ENCODE assay signal across 8 mouse cellular contexts in genomic region chr1:193255488-193256288, GRCm38 (mm10). TPM values are rescaled to one million over a fixed set of nuclear protein-coding genes. Genes with fewer than 3 reads are reported as not detected.
DNase-seq lines count a peak whose midpoint lies in the region; ATAC-seq and TF ChIP-seq lines count a peak whose summit lies in the region.

No protein-coding gene starts in this region.

- peak; percentile 49 for ATAC-seq in limb, embryonic 13.5 days (ENCODE audit: low FRiP score, low read depth)
- ATAC-seq in midbrain, embryonic 16.5 days: peak; percentile 58; the same call in 1 of the 2 replicates

- no peaks in the 10 kb centered on the region for H3K36me3 ChIP-seq in limb, embryonic 13.5 days
- H3K36me3 ChIP-seq in midbrain, embryonic 16.5 days (ENCODE audit: control insufficient read depth, insufficient read depth, low read length): no peaks in the 10 kb centered on the region
- H3K36me3 ChIP-seq in thymus, adult 2 months (ENCODE audit: control insufficient read depth, insufficient read depth, low read length): no peaks in the 10 kb centered on the region

- no peaks in the 10 kb centered on the region for H3K9me3 ChIP-seq in limb, embryonic 13.5 days
- no peaks in the 10 kb centered on the region for H3K9me3 ChIP-seq in midbrain, embryonic 16.5 days (replicated peaks; ENCODE audit: control insufficient read depth, low read length, poor library complexity, severe bottlenecking)

- H3K4me3 ChIP-seq in limb, embryonic 13.5 days: no peak overlapping the region
- H3K4me3 ChIP-seq in midbrain, embryonic 16.5 days (ENCODE audit: low read depth, low read length): no peak overlapping the region
- no peak overlapping the region for H3K4me3 ChIP-seq in thymus, adult 2 months (ENCODE audit: control insufficient read depth, insufficient read depth, low read length)

- H3K27ac ChIP-seq in limb, embryonic 13.5 days: no peak overlapping the region
- H3K27ac ChIP-seq in midbrain, embryonic 16.5 days (ENCODE audit: low read length): no peak overlapping the region
- no peak overlapping the region for H3K27ac ChIP-seq in thymus, adult 2 months (ENCODE audit: control insufficient read depth, insufficient read depth, low read length)

- WGBS in limb, embryonic 13.5 days: 30% methylated on average over 3 of the region's 3 CpGs
- 35% methylated on average over 3 of the region's 3 CpGs for WGBS in midbrain, embryonic 16.5 days
- 35% methylated on average over 3 of the region's 3 CpGs for WGBS in thymus, adult 2 months

- no peak for TF ChIP-seq CTCF in thymus, adult 2 months (IDR thresholded peaks at IDR 0.05; ENCODE audit: borderline replicate concordance, control insufficient read depth, extremely low read depth, insufficient read depth, low read length, poor library complexity)

- H3K4me1 ChIP-seq in limb, embryonic 13.5 days: peaks cover 9% of the 10 kb centered on the region; the same call in 1 of the 2 replicates
- H3K4me1 ChIP-seq in midbrain, embryonic 16.5 days (ENCODE audit: control insufficient read depth, insufficient read depth, low read length): no peaks in the 10 kb centered on the region
- H3K4me1 ChIP-seq in thymus, adult 2 months (replicated peaks; ENCODE audit: control insufficient read depth, insufficient read depth, low read length): 0 out of 2 replicates have a peak, but pooled peaks cover 5% of the 10 kb centered on the region

- peak; percentile 68 for DNase-seq in ovary, postnatal 14 days (ENCODE audit: low spot score)
- no peak for DNase-seq in ovary, adult 18-20 months (ENCODE audit: low spot score)
- peak; percentile 52 to 77 for DNase-seq in cerebellum, postnatal 4 days (ENCODE audit: low spot score in 2 of 2)
- peak; percentile 59 to 73 for DNase-seq in gastrocnemius, postnatal 4 days (ENCODE audit: low spot score in 2 of 2)
- peak; percentile 81 for DNase-seq in kidney, adult 18-20 months
- peak; percentile 83 for DNase-seq in thymus, adult 2 months

- H3K27me3 ChIP-seq in limb, embryonic 13.5 days: no peaks in the 10 kb centered on the region
- no peaks in the 10 kb centered on the region for H3K27me3 ChIP-seq in midbrain, embryonic 16.5 days (ENCODE audit: control insufficient read depth, insufficient read depth, low read depth, low read length)
- no peaks in the 10 kb centered on the region for H3K27me3 ChIP-seq in thymus, adult 2 months (ENCODE audit: control insufficient read depth, insufficient read depth, low read length)

- H3K4me2 ChIP-seq in limb, embryonic 13.5 days (replicated peaks): no peak overlapping the region
- H3K4me2 ChIP-seq in midbrain, embryonic 16.5 days (ENCODE audit: low read length): no peak overlapping the region

- TF ChIP-seq POLR2A in thymus, adult 2 months (IDR thresholded peaks at IDR 0.05; ENCODE audit: control insufficient read depth, extremely low read depth, insufficient read depth, low read length, poor library complexity): no peak

- no peak overlapping the region for H3K9ac ChIP-seq in limb, embryonic 13.5 days
- no peak overlapping the region for H3K9ac ChIP-seq in midbrain, embryonic 16.5 days (ENCODE audit: low read depth, low read length)

RNA-seq across cellular contexts. Expression of gene Hsd11b1, which starts 8.2 kb away (rescaled TPM):
- total RNA-seq in gastrocnemius, postnatal 4 days (2021): 1 to 10 TPM; 3.7 to 3.9 TPM
- 0.86 and 1.3 TPM in 2 replicates for polyA plus RNA-seq in limb, embryonic 13.5 days (2015; fragmentation: Nextera tagmentation; extraction: Ambion mirVana)
- polyA plus RNA-seq in midbrain, embryonic 16.5 days (2015; fragmentation: Nextera tagmentation; extraction: Ambion mirVana): 0.39 and 0.55 TPM in 2 replicates
- polyA plus RNA-seq in thymus, adult 2 months (2012; rRNA removed): 43.1 and 59.6 TPM in 2 replicates

RNA-seq across cellular contexts. Expression of gene G0s2, which starts 17.3 kb away (rescaled TPM):
- total RNA-seq in gastrocnemius, postnatal 4 days (2021): 10 to 100 TPM; 45.2 to 61.4 TPM
- 18.7 and 19.3 TPM in 2 replicates for polyA plus RNA-seq in limb, embryonic 13.5 days (2015; fragmentation: Nextera tagmentation; extraction: Ambion mirVana)
- 5.1 and 6.9 TPM in 2 replicates for polyA plus RNA-seq in midbrain, embryonic 16.5 days (2015; fragmentation: Nextera tagmentation; extraction: Ambion mirVana)
- polyA plus RNA-seq in thymus, adult 2 months (2012; rRNA removed): 51.0 and 61.6 TPM in 2 replicates

RNA-seq across cellular contexts. Expression of gene Lamb3, which starts 48.2 kb away (rescaled TPM):
- 1 to 10 TPM; 2.0 to 4.5 TPM for total RNA-seq in gastrocnemius, postnatal 4 days (2021)
- 2.3 and 3.6 TPM in 2 replicates for polyA plus RNA-seq in limb, embryonic 13.5 days (2015; fragmentation: Nextera tagmentation; extraction: Ambion mirVana)
- polyA plus RNA-seq in midbrain, embryonic 16.5 days (2015; fragmentation: Nextera tagmentation; extraction: Ambion mirVana): 0.67 and 0.75 TPM in 2 replicates
- polyA plus RNA-seq in thymus, adult 2 months (2012; rRNA removed): 27.2 and 27.8 TPM in 2 replicates

RNA-seq across cellular contexts. Expression of gene Traf3ip3, which starts 54.2 kb away (rescaled TPM):
- total RNA-seq in gastrocnemius, postnatal 4 days (2021): 10 to 100 TPM; 77.1 to 86.9 TPM
- polyA plus RNA-seq in limb, embryonic 13.5 days (2015; fragmentation: Nextera tagmentation; extraction: Ambion mirVana): 11.6 and 12.2 TPM in 2 replicates
- 0.77 and 1.1 TPM in 2 replicates for polyA plus RNA-seq in midbrain, embryonic 16.5 days (2015; fragmentation: Nextera tagmentation; extraction: Ambion mirVana)
- polyA plus RNA-seq in thymus, adult 2 months (2012; rRNA removed): 128 and 142 TPM in 2 replicates

Comparison
In these comparisons a context has a peak if more than half of its experiments do, and no peak if none do; other contexts are left out.
1. RNA of gene Hsd11b1, which starts 8.2 kb away (polyA plus RNA-seq): 43.1 to 59.6 TPM in thymus, adult 2 months; 0.86 to 1.3 TPM in limb, embryonic 13.5 days and 0.39 to 0.55 TPM in midbrain, embryonic 16.5 days; every median in the first group is over 10 times any median in the second.